16 mouse cellular contexts compared by ENCODE assay signal in genomic region chr17:12232724-12233123, GRCm38 (mm10).
"Had no signal": no experiment of that assay in that cellular context is flagged by ENCODE, and none has a peak within 500 bp of the region (broad histone marks: within the 10 kb centered on the region; RNA-seq: fewer than 3 reads in every experiment).

No protein-coding gene starts in this region.

- DNase-seq: retina, postnatal 1 day; right cerebral cortex, adult 18-20 months; right cerebral cortex, postnatal 14 days; right cerebral cortex, postnatal 25 days; right cerebral cortex, postnatal 4 days; spleen, adult 18-20 months; thymus, adult 18-20 months; thymus, adult 2 months; thymus, postnatal 14 days; thymus, postnatal 25 days; thymus, postnatal 36 days; thymus, postnatal 4 days had no signal

- H3K9me3 ChIP-seq: neural tube, embryonic 13.5 days; neural tube, embryonic 15.5 days; stomach, embryonic 15.5 days had no signal

- H3K27me3 ChIP-seq: neural tube, embryonic 13.5 days; neural tube, embryonic 15.5 days; stomach, embryonic 15.5 days had no signal

- H3K4me3 ChIP-seq: neural tube, embryonic 13.5 days; neural tube, embryonic 15.5 days; stomach, embryonic 15.5 days had no signal

- H3K9ac ChIP-seq: neural tube, embryonic 13.5 days; neural tube, embryonic 15.5 days; stomach, embryonic 15.5 days had no signal

- H3K4me2 ChIP-seq: neural tube, embryonic 13.5 days; neural tube, embryonic 15.5 days; stomach, embryonic 15.5 days had no signal

- H3K4me1 ChIP-seq: neural tube, embryonic 13.5 days; stomach, embryonic 15.5 days had no signal

- H3K27ac ChIP-seq: neural tube, embryonic 13.5 days; neural tube, embryonic 15.5 days; stomach, embryonic 15.5 days; stomach, postnatal 0 days had no signal
